Mouse (Mus musculus) small intestine, adult 2 months (tissue): Measurements from ENCODE around the gene Ctsw.

Source experiments
- CTCF ChIP-seq: fragments of 200-500 bp; IDR thresholded peaks from 2 replicates; pipeline ENCODE4 v1.5.1; 2012; ENCODE audit warnings: low read depth, mild to moderate bottlenecking, control low read depth, inconsistent platforms, low read length, moderate library complexity, mixed read lengths; ENCODE audit not compliant: insufficient replicate concordance, insufficient read length; ENCODE audit errors: extremely low read depth
- POLR2A ChIP-seq: fragments of 200-500 bp; IDR thresholded peaks from 2 replicates; pipeline ENCODE4 v1.6.1; 2012; ENCODE audit warnings: low read depth, mild to moderate bottlenecking, control low read depth, inconsistent platforms, low read length, moderate library complexity

GRCm38 (mm10) chr19:5496052-5496370 is 27.7 kb upstream of the Ctsw start:
- TF ChIP-seq POLR2A = no peak
- TF ChIP-seq CTCF = no peak
